Mouse (Mus musculus) heart, embryonic 10.5 days (tissue): ENCODE data around the gene Sirt7. TPM values are rescaled to one million over a fixed set of nuclear protein-coding genes. Genes with fewer than 3 reads are reported as not detected.

Experiments used
- DNase-seq: peaks from one replicate; pipeline ENCODE4 v3.0.0-alpha.2; 2017; ENCODE audit warnings: low spot score
- H3K27ac ChIP-seq: fragments of 300-500 bp; sonication (generic); 2 replicates; pipeline ENCODE4 v1.5.1; 2016; ENCODE audit warnings: mild to moderate bottlenecking
- H3K27me3 ChIP-seq: fragments of 300-500 bp; sonication (generic); 2 replicates; pipeline ENCODE4 v1.6.1; 2016; ENCODE audit warnings: mild to moderate bottlenecking; ENCODE audit not compliant: poor library complexity, insufficient read depth, severe bottlenecking
- H3K36me3 ChIP-seq: fragments of 300-500 bp; sonication (generic); 2 replicates; pipeline ENCODE4 v1.6.1; 2016; ENCODE audit warnings: mild to moderate bottlenecking, moderate library complexity
- H3K4me1 ChIP-seq: fragments of 300-500 bp; sonication (generic); 2 replicates; pipeline ENCODE4 v1.6.1; 2016; ENCODE audit warnings: mild to moderate bottlenecking
- H3K4me3 ChIP-seq: fragments of 300-500 bp; sonication (generic); 2 replicates; pipeline ENCODE4 v1.5.1; 2016; ENCODE audit warnings: mild to moderate bottlenecking, moderate library complexity
- H3K9me3 ChIP-seq: fragments of 300-500 bp; sonication (generic); 2 replicates; pipeline ENCODE4 v1.6.1; 2016; ENCODE audit warnings: mild to moderate bottlenecking, moderate library complexity
- WGBS: fragments of 180-500 bp; shearing (Covaris S2); methylation state at CpG from one replicate; pipeline ENCODE4 v1.1.7; 2016; 5-methylcytosine and 5-hydroxymethylcytosine counted together
- polyA plus RNA-seq: library from polyadenylated mRNA; unstranded; fragments of >200 nt; fragmentation: Nextera tagmentation; extraction: Ambion mirVana; gene quantifications from 2 replicates; pipeline ENCODE4 v1.2.1, GENCODE M21; 2016

Sirt7 gene
- 25.6 and 29.5 TPM in 2 replicates for polyA plus RNA-seq

GRCm38 (mm10) chr11:120625152-120625775 is at the start of gene Sirt7:
Gene Sirt7, minus strand, starts transcription at chr11:120625240.
- Histone ChIP-seq H3K9me3 (no peaks in the 10 kb centered on the region), H3K4me3 (peak within 1 kb of the TSS; percentile 99), H3K27ac (peak within 1 kb of the TSS; percentile 89), H3K27me3 (no peaks in the 10 kb centered on the region), H3K36me3 (peaks cover 56% of the 10 kb centered on the region), H3K4me1 (peaks cover 44% of the 10 kb centered on the region)
- DNase-seq: no peak
- 11% methylated on average over 5 of the region's 5 CpGs for whole genome bisulfite sequencing

- WGBS: 39% methylated on average over 12 of the region's 12 CpGs
- H3K27me3 ChIP-seq: no peaks in the 10 kb centered on the region
- H3K4me1 ChIP-seq: peaks cover 24% of the 10 kb centered on the region
- peak overlapping the region; percentile 99 for H3K27ac ChIP-seq
- no peak for DNase-seq
- no peaks in the 10 kb centered on the region for H3K9me3 ChIP-seq
- peak overlapping the region; percentile 86 for H3K4me3 ChIP-seq
- peaks cover 34% of the 10 kb centered on the region for H3K36me3 ChIP-seq
Measured at GRCm38 (mm10) chr11:120673594-120674122, 48.6 kb upstream of the Sirt7 start.

- peaks cover 26% of the 10 kb centered on the region for H3K36me3 ChIP-seq
- peak; percentile 97 for DNase-seq
- no peaks in the 10 kb centered on the region for H3K9me3 ChIP-seq
- H3K4me3 ChIP-seq: peak within 1 kb of the TSS; percentile 86
- peak within 1 kb of the TSS; percentile 99 for H3K27ac ChIP-seq
- 1% methylated on average over 72 of the region's 83 CpGs for WGBS
- H3K4me1 ChIP-seq: peaks cover 24% of the 10 kb centered on the region
- H3K27me3 ChIP-seq: no peaks in the 10 kb centered on the region
Measured at GRCm38 (mm10) chr11:120672687-120673593, 47.9 kb upstream of the Sirt7 start, which contains the start of gene Aspscr1. Gene Aspscr1, plus strand, starts transcription at chr11:120672973.

- peak; percentile 86 for DNase-seq
- WGBS: 3% methylated on average over 3 of the region's 3 CpGs
Measured at GRCm38 (mm10) chr11:120666617-120667016, 41.6 kb upstream of the Sirt7 start.

GRCm38 (mm10) chr11:120665406-120665805 is 40.4 kb upstream of the Sirt7 start:
- Histone ChIP-seq H3K9me3 (no peaks in the 10 kb centered on the region), H3K27me3 (peaks cover 62% of the 10 kb centered on the region), H3K36me3 (no peaks in the 10 kb centered on the region), H3K27ac (no peak overlapping the region), H3K4me3 (no peak overlapping the region), H3K4me1 (peaks cover 27% of the 10 kb centered on the region)
- WGBS: 69% methylated on average over 3 of the region's 3 CpGs
- no peak for DNase-seq

More at GRCm38 (mm10) chr11:120666617-120667016, 41.6 kb upstream of the Sirt7 start:
- Histone ChIP-seq H3K27me3 (peaks cover 50% of the 10 kb centered on the region), H3K36me3 (no peaks in the 10 kb centered on the region), H3K27ac (peak overlapping the region; percentile 29; the same call in 1 of the 2 replicates), H3K9me3 (no peaks in the 10 kb centered on the region), H3K4me3 (no peak overlapping the region), H3K4me1 (peaks cover 15% of the 10 kb centered on the region)

DNA sequence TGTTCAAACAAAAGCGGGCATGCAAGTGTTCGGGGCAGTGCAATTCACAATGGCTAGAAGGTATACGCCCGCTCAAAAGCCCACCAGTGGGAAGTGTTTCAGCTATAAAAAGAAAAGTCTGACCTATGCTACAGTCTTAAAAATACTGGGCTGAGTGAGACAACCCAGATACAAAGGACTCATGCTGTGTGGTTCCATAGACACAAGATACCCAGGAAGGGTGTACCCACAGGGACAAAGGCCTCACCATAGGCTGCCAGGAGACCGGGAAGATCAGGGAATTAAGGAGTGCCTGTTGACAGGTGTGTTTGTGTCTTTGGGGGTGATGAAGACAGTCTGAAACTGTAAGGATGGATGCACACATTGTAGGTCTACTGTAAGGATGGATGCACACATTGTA is 38.7 kb upstream of the Sirt7 start:
- WGBS: 86% methylated on average over 5 of the region's 5 CpGs
- H3K36me3 ChIP-seq: no peaks in the 10 kb centered on the region
- DNase-seq: no peak
- H3K4me1 ChIP-seq: peaks cover 44% of the 10 kb centered on the region
- H3K9me3 ChIP-seq: no peaks in the 10 kb centered on the region
- H3K4me3 ChIP-seq: no peak overlapping the region
- H3K27me3 ChIP-seq: peaks cover 79% of the 10 kb centered on the region
- H3K27ac ChIP-seq: no peak overlapping the region

DNA sequence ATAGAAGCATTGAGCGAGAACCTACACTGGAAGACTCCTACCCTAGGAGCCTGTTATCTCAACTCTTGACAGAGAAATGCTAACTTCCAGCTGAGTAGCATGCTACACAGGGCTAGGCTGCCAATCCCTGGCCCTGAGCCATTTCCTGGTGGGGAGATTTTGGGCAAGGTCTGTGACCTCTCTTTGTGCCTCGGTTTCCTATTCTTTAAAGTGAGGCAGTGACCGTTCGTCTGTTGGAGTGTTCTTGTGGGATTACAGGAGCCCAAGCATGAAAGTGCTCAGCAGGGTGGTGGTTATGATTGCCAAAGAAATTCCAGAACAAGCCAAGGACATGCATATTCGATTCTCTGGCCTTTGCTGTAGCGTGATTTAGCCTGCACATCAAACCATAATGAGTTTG is 37.7 kb upstream of the Sirt7 start:
- peaks cover 89% of the 10 kb centered on the region for H3K27me3 ChIP-seq
- no peaks in the 10 kb centered on the region for H3K36me3 ChIP-seq
- H3K4me3 ChIP-seq: no peak overlapping the region
- DNase-seq: no peak
- 56% methylated on average over 6 of the region's 6 CpGs for WGBS
- H3K27ac ChIP-seq: no peak overlapping the region
- H3K4me1 ChIP-seq: peaks cover 44% of the 10 kb centered on the region
- no peaks in the 10 kb centered on the region for H3K9me3 ChIP-seq

GRCm38 (mm10) chr11:120661076-120661460 is 36.0 kb upstream of the Sirt7 start, which contains the start of gene Notum:
Gene Notum, minus strand, starts transcription at chr11:120661175.
- no peaks in the 10 kb centered on the region for H3K36me3 ChIP-seq
- peak within 1 kb of the TSS; percentile 67 for H3K27ac ChIP-seq
- peaks cover 98% of the 10 kb centered on the region for H3K27me3 ChIP-seq
- H3K4me1 ChIP-seq: peaks cover 38% of the 10 kb centered on the region
- no peak for DNase-seq
- no peaks in the 10 kb centered on the region for H3K9me3 ChIP-seq
- under 1% methylated on average over 35 of the region's 35 CpGs for WGBS
- H3K4me3 ChIP-seq: peak within 1 kb of the TSS; percentile 64

GRCm38 (mm10) chr11:120660301-120661075 is 35.4 kb upstream of the Sirt7 start:
- no peak for DNase-seq
- Histone ChIP-seq H3K4me1 (peaks cover 36% of the 10 kb centered on the region), H3K9me3 (no peaks in the 10 kb centered on the region), H3K4me3 (peak overlapping the region; percentile 64), H3K27me3 (peaks cover 98% of the 10 kb centered on the region), H3K27ac (peak overlapping the region; percentile 67), H3K36me3 (no peaks in the 10 kb centered on the region)
- under 1% methylated on average over 95 of the region's 95 CpGs for WGBS

DNA sequence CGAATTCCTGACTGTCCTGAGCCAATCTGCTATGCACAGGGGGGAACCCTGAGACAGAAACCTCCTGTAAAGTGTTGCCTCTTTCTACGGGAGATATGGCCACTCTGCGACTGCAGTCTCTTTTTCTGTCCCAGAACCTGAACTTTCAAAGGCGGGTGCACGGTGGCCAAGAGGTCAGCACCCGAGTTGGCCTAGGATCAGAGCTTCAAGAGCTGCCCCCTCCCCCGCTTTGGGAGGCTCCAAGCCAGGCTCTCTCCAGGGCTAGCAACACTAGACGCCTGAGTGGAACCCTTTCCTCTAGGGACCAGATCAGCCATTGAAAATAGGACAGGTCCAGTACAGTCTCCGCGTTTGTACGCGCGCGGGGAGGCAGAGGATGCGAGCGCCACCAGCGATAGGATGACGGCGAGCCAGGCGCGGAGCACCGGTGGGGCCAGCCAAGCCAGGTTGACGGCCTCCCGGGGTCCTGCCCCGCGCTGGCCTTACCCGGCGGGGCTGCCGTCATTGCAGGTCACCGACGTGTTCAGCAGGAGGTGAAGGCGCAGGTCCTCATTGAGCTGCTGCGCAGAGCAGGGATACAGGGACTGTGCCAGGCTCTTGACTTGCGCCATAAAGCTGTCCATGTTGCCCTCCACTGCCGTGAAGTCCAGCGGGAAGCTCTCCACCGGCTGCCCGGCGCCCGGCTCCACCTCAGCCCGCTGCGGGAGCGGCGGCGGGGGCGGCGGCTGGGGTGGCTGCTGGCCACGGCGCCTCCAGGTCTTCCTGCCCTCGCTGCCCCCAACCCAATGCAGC is 34.7 kb upstream of the Sirt7 start:
- peaks cover 92% of the 10 kb centered on the region for H3K27me3 ChIP-seq
- no peak for DNase-seq
- H3K36me3 ChIP-seq: no peaks in the 10 kb centered on the region
- peak overlapping the region; percentile 67; the same call in 1 of the 2 replicates for H3K27ac ChIP-seq
- peak overlapping the region; percentile 64 for H3K4me3 ChIP-seq
- H3K9me3 ChIP-seq: no peaks in the 10 kb centered on the region
- H3K4me1 ChIP-seq: peaks cover 33% of the 10 kb centered on the region
- WGBS: 2% methylated on average over 50 of the region's 50 CpGs

DNA sequence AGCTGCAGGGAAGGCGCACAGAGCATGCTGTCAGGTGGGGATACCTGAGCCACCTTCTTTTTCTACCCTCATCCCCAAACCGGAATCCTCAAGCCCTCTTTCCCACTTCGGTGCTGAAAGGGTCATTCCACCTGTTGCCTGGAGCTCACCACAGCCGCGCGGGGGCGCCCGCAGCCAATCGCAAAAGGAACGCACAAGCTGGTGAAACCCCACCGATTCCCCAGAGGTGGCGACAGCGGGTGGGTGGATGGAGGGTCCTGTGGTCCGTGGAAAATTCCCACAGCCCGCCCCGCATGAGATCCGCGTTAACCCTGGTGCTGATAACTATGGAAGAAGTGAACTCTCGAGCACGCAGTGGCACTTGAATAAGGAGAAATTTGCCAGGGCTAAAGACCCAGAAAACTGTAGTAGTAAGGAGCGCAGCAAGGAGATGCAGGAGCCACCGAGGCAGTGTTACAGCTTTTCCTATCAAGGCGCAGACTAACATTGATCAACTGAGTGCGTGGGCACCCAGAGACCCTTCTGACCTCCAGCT is 33.9 kb upstream of the Sirt7 start:
- DNase-seq: peak; percentile 92
- 3% methylated on average over 24 of the region's 24 CpGs for WGBS
- H3K4me3 ChIP-seq: peak overlapping the region; percentile 64

More for the DNA sequence above, 33.9 kb upstream of the Sirt7 start:
- Histone ChIP-seq H3K36me3 (no peaks in the 10 kb centered on the region), H3K4me1 (peaks cover 33% of the 10 kb centered on the region), H3K9me3 (no peaks in the 10 kb centered on the region), H3K27me3 (peaks cover 91% of the 10 kb centered on the region), H3K27ac (0 out of 2 replicates have a peak overlapping the region, but pooled peaks have one; percentile 29)
